Mouse (Mus musculus): ENCODE data around the gene Rbms3. TPM values are rescaled to one million over a fixed set of nuclear protein-coding genes. Genes with fewer than 3 reads are reported as not detected.

The Rbms3 gene
- total RNA-seq, 2 experiments from 2014 or later = 15.1 to 16.3 TPM

DNA sequence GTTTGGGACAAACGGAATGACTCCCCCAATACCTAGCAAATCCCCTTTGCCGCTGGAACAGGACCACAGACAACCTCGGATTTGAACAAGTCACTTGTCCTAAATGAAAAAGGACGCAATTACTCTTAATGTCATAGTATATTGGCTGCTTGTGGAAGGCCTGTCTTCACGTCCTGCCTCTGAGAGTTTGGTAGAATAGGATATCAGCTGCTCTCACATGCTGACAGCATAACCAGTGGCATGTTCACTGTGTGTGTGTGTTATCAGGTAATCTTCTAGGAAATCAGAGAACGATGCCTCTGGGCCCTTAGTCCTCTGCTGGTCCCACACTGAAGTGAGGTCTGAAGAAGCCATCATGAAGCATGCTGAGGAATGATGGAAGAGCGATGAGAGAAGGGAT is 763.7 kb downstream of the Rbms3 start:
- no peak for TF ChIP-seq CTCF (conservative IDR thresholded peaks at IDR 0.05)
- Histone ChIP-seq H3K4me3 (no peak overlapping the region), H3K27ac (no peak overlapping the region)
- no peak for DNase-seq (ENCODE audit: low spot score in 2 of 2)

DNA sequence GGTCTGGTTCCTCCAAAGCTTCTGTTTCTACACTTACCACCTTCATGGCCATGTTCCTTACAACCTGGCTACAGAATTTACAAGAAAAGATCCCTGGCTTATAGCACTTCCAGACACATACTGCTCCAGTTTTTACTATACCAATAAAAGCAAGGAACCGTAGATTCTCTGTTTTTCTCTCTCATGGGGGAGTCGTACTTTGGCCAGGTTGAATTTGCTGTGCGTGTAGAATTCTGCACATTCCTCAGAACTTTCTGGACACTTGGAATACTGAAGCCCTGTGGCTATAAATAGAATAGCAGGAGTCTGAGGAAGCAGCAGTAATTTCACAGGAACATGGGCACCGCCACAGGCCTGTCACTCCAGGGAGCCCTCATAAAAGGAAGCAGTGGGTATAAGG is 766.1 kb downstream of the Rbms3 start:
- H3K4me3 ChIP-seq = no peak overlapping the region

DNA sequence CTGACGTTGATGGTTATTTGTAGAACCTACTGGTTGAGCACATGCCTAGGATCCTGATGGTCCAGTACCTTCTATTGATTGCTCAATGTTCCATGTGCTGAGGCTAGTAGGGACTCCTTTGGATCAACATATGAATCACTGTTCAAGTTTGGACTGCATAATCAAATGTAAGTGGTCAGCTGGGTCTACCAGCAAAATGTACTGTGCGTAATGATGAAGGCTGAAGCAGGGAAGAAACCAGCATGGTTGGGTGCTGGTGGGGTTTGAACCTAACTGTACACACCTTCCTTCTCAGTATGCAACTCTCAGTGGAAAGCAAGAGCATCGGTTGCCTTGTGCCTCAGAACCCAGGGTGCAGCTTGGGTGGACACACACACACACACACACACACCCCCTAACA is 767.4 kb downstream of the Rbms3 start:
- H3K27ac ChIP-seq = no peak overlapping the region
- no peak for DNase-seq (ENCODE audit: low spot score in 2 of 2)
- no peak overlapping the region for H3K4me3 ChIP-seq
- TF ChIP-seq CTCF (conservative IDR thresholded peaks at IDR 0.05) = no peak

More for the DNA sequence above, 766.1 kb downstream of the Rbms3 start:
- H3K27ac ChIP-seq = no peak overlapping the region
- no peak for DNase-seq (ENCODE audit: low spot score in 2 of 2)
- no peak for TF ChIP-seq CTCF (conservative IDR thresholded peaks at IDR 0.05)

DNA sequence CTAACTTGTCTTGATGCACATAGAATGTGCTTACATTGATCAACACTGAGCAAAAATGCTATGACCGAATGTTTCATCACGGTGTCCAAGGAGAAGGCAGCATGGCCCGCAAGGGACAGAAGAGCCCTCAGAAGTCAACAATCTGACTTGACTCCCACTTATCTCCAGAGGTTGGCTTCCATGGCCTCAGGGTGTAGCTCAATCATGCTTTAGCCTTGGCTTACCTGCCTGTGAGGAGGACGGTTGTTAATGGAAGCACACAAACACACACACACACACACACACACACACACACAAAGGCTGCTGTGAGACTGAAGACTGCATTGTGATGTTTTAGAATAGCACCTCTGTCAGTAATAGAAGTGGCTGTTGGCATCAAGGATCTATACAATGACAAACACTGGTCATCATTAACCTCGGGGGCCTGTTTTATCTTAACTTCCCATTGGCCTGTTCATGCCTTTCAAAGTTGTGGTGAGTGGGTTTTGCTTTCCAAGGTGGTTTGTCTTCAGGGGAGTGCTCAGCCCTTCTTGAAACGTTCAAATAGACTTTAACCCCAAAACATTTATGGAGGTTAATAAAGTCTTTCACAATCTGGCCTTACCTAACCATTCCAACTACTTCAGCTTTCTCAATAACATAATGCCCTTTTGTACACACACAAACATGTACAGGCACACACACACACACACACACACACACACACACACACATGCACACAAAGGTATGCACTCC is 771.7 kb downstream of the Rbms3 start:
- TF ChIP-seq CTCF (conservative IDR thresholded peaks at IDR 0.05) = no peak
- DNase-seq (ENCODE audit: low spot score in 2 of 2) = no peak
- no peak overlapping the region for H3K4me3 ChIP-seq

DNA sequence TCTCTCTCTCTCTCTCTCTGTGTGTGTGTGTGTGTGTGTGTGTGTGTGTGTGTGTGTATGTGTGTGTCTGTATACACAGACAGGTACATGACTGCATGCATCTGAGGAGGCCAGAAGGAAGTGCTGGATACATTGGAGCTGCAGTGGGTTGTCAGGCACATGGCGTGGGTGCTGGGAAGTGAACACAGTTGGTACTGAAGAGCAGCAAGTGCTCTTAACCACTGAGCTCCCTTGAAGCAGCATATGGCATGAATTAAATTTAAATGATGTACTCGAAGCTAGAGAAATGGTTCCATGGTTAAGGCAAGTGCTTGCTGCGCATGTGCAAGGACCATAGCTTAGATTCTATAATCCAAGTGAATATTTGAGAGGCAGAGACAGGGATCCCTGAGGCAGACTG is 772.6 kb downstream of the Rbms3 start:
- no peak overlapping the region for H3K27ac ChIP-seq
- TF ChIP-seq CTCF (conservative IDR thresholded peaks at IDR 0.05) = no peak
- peak; percentile 58 to 62 for DNase-seq (ENCODE audit: low spot score in 2 of 2)
- H3K4me3 ChIP-seq = no peak overlapping the region

More for the DNA sequence above, 771.7 kb downstream of the Rbms3 start:
- no peak overlapping the region for H3K27ac ChIP-seq

DNA sequence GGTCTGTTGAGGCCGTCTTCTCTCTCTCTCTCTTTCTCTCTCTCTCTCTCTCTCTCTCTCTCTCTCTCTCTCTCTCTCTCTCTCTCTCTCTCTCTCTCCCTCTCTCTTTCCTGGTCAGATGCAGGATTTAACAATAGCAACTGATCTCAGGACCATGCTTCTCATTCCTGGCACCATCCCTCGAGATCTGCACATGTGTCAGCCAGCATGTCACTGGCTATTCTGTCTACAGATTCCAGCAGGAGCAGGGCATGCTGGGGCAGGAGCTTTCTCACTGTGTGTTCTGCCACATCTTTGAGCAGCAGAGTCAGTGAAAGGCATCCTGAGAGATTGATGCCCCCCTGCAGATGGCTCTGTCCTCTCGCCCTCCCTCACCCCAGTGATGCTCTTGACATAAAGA is 774.0 kb downstream of the Rbms3 start:
- Histone ChIP-seq H3K4me3 (no peak overlapping the region), H3K27ac (no peak overlapping the region)
- DNase-seq (ENCODE audit: low spot score in 2 of 2) = no peak
- no peak for TF ChIP-seq CTCF (conservative IDR thresholded peaks at IDR 0.05)

DNA sequence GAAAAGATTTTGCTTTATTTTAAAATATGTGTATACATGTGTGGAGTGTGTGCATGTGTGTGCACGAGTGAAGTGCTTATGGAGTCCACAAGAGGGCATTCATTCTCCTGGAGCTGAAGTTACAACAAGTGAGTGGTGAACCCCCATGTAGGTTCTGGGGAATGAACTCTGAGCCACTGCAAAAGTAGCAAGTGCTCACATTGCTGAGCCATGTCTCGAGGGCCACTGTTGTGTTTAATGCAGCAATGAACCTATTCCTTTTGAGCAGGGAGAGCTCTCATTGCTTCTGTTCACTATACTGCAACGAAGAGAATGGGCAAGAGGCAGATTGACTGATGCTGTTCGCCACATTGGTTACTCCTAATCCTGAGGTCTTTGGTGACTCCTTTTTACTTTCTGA is 780.8 kb downstream of the Rbms3 start:
- TF ChIP-seq CTCF (conservative IDR thresholded peaks at IDR 0.05) = no peak; the same call in 1 of the 2 replicates

DNA sequence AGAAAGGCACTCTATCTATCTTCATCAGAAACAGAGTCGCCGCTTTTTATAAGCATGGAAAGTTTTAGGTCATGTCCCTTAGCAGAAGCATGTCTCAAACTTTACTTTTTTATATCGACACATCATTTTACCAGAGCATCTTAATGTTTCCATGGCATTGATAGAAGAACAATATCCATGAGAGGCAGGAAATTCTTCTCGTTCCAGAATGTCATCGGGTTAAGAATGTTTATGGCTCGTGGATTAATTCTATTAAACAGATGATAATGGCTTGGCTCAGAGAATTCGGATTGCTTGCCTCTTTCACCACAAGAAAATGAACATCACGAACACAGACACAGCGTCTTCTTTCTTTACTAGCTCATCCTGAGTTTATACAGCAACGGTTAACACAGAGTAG is 781.5 kb downstream of the Rbms3 start:
- Histone ChIP-seq H3K27ac (no peak overlapping the region), H3K4me3 (no peak overlapping the region)
- no peak for DNase-seq (ENCODE audit: low spot score in 2 of 2)
- TF ChIP-seq CTCF (conservative IDR thresholded peaks at IDR 0.05) = no peak

More for the DNA sequence above, 780.8 kb downstream of the Rbms3 start:
- no peak overlapping the region for H3K4me3 ChIP-seq
- no peak overlapping the region for H3K27ac ChIP-seq
- no peak for DNase-seq (ENCODE audit: low spot score in 2 of 2)

DNA sequence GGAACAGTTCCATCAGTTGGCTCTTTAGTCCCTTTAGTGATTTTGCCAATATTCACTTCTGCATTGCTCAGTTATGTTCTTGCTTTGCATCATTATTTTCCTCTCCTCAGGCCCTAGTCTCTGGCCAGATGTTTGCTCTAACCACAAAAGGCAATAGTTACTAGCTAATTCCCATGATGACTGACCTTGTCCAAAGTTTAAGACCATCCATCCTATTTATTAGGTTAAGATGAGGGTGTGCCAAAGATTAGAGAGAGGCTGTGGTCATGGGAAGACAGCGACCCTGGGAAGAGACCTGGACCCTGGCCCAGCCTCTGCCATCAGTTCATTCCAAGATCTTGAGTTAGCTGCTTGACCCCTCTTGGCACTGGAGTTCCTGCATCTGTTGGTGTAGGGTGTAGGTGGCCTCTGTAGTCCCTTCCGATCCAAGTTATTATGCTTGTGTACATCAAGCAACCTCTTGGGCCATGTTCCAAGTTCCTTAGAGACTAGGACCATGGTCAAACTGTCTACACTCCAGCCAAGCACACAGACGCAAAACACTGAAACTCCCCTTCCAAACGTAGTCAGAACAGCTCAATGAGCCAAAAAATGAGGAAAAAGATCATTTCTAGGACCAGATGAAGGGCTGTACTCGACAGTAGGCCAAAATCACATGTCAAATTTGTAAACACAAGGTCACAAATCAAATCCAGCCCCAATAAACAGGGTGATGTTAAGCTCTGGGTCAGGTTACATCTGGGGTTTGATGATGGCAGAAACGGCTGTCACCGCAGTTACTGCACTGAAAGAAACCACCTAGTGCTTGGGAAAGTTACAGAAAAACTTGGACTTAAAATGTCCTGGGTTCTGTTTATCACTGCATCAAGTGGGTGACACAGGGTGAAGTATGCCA is 782.2 kb downstream of the Rbms3 start:
- no peak overlapping the region for H3K4me3 ChIP-seq
- no peak for DNase-seq (ENCODE audit: low spot score in 2 of 2)
- no peak overlapping the region for H3K27ac ChIP-seq
- no peak for TF ChIP-seq CTCF (conservative IDR thresholded peaks at IDR 0.05)

DNA sequence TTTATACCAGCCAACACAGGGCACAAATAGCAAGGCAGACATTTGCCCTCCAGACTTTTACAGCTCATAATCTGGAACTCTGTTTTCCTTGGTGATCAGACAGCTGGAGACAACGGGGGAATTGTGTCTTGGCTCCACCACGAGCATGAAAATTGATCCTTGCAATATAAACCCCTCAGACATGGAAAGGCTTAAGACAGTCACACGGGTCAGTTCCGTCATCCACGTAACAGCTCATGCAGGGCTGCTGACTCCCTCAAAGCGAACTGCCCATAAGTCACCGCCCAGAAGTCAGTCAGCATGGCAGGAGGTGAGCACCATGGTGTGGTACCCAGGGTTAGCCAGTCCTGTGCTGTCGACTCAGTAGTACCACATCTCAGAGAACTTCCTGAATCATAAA is 794.8 kb downstream of the Rbms3 start:
- no peak overlapping the region for H3K4me3 ChIP-seq
- no peak for DNase-seq (ENCODE audit: low spot score in 2 of 2)
- no peak for TF ChIP-seq CTCF (conservative IDR thresholded peaks at IDR 0.05)
- H3K27ac ChIP-seq = no peak overlapping the region

DNA sequence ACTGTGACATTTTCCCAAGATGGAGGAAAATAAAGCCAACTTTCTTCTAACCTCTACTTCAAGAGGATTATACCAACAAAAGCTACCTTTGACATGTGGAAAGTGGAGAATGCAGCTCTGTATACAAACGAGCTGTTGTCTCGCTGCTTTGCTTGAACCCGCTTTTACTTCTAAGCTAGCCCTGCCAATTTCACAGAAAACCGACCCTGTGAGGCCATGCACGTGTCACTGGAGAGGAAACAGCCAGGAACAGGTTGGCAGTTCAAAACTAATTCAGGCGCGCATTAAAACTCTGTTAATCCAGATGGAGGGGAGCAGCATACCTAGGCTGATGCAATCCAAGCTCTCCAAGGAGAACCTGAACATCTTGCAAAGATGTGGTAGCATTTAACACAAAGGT is 796.0 kb downstream of the Rbms3 start:
- no peak for TF ChIP-seq CTCF (conservative IDR thresholded peaks at IDR 0.05)
- Histone ChIP-seq H3K27ac (no peak overlapping the region), H3K4me3 (no peak overlapping the region)
- DNase-seq (ENCODE audit: low spot score in 2 of 2) = no peak

DNA sequence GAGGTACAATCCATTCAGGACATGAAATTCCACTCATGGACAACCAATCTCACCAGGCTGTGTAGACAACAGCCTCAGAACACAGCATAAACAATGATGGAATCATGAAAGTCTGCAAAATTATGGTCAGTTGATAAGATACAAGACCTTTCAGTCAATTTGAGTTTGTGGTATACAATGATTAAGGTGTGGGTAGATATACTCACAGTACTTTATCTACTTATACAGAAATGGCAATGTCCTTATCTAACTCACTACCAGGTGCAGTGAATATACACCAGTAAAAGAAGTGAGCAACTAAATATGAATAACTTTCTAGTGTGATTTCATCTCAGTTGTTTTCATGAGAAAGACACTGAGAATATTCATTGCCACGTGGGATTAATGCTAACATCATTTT is 796.9 kb downstream of the Rbms3 start:
- H3K27ac ChIP-seq = no peak overlapping the region
- no peak for TF ChIP-seq CTCF (conservative IDR thresholded peaks at IDR 0.05)
- DNase-seq (ENCODE audit: low spot score in 2 of 2) = no peak
- no peak overlapping the region for H3K4me3 ChIP-seq

DNA sequence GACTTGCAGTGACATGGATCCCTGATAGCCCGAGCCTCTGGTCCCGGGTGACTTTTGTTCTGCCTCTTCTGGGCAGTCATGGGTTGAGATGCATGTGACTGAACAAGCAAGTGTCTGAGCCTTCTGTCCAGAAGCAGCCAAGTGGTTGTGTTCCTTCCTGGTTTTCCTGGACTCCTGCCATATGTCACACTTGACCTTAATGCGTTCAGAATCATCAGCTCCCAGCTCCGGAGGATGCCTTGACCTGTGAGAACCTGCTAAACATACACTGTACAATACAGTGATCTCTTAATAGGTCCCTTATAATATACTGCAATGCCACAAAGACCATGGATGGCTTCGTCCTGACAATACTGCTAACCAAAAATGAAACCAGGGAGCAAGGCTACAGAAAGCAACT is 798.3 kb downstream of the Rbms3 start:
- no peak overlapping the region for H3K27ac ChIP-seq

More for the DNA sequence above, 798.3 kb downstream of the Rbms3 start:
- no peak overlapping the region for H3K4me3 ChIP-seq
- no peak for DNase-seq (ENCODE audit: low spot score in 2 of 2)
- no peak for TF ChIP-seq CTCF (conservative IDR thresholded peaks at IDR 0.05)
